Mouse (Mus musculus) v-Abl transformed pro-B cells (cell line): Measurements from ENCODE around the gene Wscd2.

ENCODE experiments used
- in situ Hi-C, 2 experiments: fragments of 400-800 bp; cut with MboI; formaldehyde crosslinking; loops; one replicate each; pipeline ENCODE4 v1.15.1; 2025; ENCODE audit not compliant: unreplicated experiment in 2 of 2

Wscd2 gene

DNA sequence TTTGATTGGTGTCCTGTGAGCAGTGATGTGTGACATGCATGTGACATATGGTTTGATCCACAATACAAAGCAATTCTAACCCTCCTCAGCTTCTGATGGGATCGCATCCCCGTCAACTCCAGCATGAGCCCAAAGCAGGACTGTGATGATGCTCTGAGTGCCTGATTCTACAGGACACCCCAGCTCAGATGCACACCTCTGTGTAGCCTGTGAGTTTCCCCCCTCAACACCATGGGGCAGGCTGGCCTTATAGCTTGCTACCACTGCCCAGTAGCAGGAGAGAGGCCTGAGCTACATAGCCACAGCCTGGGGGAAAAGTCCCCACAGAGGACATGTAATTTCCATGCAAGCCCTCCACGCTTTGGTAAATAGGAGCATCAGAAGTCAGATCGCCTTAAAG, 27.3 kb downstream of the Wscd2 start:
- in situ Hi-C loops: no loop called here

DNA sequence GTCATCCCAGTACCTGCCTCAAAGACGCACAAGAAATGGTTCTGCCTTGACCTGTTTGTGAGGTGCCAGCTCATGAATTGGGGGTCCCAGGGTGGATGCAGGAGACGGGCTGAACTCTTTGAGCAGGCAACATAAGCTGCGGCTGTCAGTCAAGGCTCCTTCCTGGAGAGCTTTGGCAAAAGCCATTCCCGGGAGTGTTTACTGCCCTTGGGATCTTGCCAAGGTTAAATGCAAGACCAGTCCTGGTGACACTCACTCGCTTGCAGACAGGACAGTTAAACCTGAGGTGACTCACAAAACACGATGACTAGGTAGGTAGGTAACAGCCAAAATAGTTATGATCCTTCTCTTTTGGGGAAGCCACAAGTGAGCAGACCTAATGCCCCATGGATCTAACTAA, 30.9 kb downstream of the Wscd2 start:
- in situ Hi-C loops: no loop called here

DNA sequence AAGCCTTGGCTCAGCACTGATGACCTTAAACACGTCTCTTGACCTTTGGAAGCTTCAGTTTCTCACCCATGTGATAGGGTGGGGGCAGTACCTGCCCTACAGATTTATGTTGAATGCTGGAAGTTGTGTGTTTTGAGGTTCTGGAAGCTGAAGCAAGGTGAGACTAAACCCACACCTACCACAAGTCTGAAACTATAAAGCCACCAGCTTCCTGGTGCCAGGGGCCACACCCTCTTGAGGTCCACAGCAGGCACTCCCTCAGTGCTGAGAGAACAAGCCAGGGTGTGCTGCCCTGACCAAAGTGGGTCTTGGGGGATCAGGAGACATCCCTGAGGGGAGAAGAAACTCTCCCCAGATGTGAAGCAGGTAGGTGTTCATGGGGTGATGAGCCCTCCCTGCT, 48.7 kb downstream of the Wscd2 start:
- in situ Hi-C loops: no loop called here

DNA sequence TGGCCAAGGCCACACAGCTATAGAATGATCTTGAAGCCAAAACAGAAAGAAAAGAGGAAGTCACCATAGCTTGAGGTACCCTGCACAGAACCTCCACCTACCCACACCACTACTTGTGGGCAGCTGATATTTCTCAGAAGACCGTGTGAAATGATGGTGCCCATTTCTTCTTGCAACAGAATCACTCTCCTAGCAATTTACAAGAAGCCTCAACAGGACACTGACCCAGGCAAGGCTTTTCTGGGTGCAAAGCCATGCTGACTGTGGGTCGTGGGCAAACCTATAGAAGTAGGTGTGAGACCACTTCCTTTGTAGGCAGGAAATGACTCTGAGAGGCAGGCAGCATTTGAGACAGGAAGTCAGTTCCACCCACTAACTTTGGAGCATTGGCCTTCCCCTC, 49.3 kb downstream of the Wscd2 start:
- in situ Hi-C loops: no loop called here

DNA sequence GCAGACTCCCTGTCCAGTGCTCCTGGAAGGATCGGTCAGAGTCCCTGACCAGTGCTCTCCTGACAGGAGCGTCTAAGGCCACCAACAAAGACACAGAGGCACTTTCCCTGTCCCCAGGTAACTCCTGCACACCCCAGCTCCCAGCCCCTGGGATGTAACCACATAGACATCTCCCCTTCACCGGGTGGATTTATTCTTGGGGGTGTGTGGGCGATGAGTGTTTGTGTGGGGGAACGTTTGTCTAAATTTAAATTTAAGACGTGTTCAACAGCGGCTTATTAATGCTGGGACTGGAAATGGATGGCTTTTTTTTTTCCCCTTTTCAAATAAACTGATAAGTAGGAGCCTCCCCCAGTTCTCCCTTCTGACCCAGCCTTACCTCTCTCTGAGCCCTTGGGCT, 49.7 kb downstream of the Wscd2 start:
- in situ Hi-C loops: no loop called here

DNA sequence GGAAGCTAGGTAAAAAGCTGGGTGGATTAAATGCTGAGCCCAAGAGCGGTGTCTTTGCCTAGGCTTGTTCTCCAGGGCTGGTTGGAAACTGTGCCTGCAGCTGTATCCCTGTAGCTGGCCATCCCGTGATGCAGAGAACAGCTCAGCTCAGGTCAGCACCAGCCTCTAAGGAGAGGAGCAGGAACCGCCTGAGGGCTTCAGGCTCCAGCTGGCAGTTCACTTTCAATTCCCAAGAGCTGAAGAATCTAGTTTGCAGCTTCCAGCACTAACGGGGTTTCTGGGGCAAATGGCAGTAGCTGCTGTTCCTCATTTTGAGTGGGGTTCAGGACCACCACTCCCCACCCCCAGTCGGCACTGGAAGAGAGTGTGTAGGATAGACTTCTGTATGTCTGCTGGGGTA, 51.1 kb downstream of the Wscd2 start:
- in situ Hi-C loops: no loop called here

DNA sequence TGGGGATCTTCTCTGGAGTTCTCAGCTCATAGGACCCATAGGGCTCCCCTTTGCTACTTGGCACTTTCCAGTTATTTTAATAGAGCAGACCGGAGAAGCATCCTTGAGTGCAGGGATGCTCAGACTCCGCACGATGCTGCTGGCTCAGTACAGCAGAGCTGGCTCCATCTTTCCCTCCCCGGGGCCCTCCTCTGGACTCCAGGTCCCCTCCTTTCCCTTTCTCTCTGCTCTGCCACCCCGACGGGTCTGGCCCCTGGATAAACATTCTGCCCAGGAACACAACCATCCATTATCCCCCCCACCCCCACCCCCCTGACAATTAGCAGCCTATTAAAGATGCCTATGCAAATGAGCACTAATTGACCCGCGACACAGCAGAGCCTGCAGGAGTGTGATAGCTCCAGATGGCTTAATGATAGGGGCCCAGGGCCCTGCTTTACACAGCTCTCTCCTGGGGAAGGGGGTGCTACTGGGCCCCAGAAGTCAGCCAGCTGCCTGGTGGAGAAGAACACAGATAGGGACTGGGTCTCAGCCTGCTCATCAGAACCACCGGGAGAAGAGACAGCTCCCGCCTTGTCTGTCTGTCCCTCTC, 52.8 kb downstream of the Wscd2 start:
- in situ Hi-C loops: no loop called here

DNA sequence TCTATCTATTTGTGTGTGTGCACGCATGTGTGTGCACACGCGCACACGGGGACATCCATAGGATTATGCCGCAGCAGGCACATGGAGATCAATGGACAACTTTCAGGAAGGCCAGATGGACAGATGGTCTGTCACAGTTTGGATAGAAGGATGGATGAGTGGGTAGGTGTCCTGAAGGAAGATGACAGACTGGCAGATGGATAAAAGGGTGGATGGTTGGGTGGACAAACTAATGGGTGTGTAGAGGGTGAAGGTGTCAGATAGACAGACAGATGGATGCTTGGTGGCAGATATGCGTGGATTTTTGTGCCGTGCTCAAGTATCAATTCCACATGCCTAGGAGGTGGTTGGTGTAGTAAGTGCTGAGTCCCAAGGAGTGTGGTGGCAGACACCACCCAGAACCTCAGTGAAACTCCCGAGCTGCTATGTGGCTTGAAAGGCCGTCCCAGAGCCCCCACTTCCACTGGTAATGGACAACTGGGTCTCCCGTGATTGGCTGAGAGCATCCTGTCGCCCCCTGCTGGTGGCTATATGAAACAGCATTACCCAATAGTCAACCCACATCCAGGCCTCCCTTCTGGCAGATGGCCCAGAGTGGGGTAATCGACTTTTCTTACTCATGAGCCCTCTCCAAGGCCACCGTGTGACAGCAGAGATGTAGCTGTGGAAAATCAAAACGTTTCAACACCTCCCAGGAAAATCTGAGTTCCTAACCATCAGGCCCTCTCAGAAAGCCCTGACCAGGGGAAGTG, 58.0 kb downstream of the Wscd2 start:
- in situ Hi-C loops: no loop called here

DNA sequence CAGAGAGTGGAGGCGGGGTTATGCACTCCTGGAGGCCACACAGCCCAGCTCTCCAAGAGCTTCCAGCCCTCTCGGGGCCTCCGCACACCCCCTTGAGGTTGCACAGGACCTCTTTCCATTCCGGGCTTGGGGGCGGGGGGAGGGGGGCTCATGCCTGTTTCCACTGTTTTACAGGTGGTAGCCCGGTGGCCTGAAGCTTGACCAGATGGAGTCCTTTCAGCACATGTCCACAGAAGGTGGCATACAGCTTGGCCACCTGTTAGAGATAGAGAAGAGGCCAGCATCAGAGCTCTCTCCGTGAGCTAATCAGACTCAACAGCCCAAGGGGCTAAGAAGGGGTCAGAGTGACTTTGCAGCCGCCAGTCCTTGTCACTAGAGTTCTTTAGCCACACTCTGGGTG, 60.1 kb downstream of the Wscd2 start:
- in situ Hi-C loops: no loop called here

DNA sequence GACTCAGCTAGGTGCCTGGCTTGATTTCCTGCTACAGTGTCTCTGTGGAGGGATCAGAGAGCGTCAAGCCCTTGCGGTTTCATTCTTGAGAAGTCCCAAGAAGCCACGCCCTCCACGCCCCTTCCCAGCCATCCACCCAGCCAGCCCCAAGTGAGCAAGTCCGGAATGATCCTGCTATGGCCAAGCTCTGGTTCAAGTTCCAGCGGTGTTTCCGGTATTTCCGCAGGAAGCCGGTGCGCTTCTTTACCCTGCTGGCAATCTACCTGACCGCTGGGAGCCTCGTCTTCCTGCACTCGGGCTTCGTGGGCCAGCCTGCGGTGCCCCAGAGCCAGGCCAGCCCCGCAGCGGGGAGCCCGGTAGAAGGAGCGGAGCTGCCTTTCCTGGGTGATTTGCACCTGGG, 60.6 kb downstream of the Wscd2 start:
- in situ Hi-C loops: no loop called here

DNA sequence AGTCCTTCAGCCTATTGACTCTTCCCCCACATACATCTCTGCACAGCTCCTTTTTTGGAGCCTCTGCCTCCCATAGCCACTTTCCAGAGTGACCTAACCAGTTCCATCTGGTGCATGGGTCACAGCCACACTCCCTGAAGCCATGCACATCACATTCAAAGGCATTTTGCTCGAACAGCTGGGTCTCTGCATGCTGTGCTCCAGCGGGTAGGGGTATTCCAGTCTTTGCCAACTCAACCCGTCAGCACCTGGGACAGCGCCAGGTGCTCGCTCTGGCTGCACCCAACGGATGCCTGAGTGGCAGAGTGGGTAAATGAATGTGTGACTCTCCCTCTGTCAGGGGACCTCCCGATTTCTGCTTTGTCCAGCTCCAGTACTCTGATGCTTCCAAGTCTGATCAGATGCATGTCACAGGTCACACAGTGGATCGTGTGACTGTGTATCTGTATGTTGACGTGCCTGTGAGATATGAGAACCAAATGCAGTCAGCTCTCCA, 63.3 kb downstream of the Wscd2 start:
- in situ Hi-C loops: no loop called here

DNA sequence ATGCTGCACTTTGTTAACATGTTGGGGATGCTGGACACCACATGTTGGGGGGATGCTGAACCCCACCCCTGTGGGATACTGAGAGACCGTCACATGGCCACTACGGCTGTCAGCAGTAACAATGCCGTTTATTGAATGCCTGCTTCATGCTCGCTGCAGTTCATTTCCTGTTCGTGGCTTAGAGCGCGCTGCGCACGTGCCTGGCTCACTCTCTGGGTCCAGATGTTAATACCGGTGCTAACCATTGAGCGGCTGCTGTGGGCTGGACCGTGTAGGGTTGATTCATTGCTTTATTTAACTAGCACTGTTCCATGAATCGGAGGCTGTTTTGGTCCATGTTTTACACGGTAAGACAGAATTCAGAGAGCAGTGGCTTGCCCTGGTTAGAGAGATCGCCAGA, 64.0 kb downstream of the Wscd2 start:
- in situ Hi-C loops: no loop called here

DNA sequence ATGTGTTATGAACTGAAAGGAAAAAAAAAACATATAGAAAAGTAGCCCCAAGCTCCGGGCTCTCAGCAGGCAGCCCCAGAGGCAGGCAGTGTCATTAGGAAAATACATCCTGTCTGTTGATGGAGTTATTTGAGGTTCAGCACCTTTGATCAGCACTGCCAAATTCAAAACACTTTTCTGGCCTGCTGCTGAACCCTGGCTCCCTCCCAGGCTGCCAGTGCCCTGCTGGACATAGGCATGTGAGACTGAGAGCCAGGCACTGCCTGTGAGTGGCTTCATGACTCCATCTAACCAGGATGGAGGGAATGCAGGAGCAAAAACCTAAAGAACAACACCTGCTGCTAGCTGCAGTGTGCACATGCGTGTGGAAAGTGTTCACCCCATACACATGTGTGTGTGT, 64.4 kb downstream of the Wscd2 start:
- in situ Hi-C loops: no loop called here

DNA sequence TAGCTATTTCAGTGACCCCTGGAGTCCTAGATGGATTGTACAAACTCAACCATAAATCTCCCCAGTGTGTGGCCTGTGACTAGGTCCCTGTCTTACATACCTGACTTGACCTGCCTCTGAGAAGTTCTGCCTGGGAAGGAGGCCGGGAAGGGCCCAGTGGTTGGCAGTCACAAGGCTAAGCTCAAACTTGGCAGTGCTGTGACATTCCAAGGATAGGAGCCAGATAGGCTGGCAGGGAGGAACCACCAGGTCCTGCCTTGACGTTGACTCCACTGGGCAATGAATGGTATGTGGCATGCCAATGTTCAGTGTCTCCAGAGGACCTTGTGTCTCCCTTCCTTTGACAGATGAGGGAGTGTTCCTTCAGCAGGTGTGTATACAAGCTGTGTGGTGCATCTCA, 65.6 kb downstream of the Wscd2 start:
- in situ Hi-C loops: no loop called here

DNA sequence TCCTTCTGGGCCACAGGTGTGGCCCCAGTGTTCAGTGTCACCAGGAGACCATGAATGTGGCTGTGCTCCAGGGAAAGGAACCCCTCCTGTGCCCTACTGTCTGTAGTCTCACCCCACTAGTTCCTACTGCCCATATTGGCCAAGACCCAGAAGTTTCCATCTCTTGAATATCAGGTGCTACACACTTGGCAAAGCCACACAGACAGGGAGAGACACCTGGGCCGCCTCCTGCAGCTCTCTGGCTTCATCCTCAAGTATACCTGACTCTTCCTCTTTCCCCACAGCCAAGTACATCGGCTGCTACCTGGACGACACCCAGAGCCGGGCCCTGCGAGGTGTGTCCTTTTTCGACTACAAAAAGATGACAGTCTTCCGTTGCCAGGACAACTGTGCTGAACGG, 67.9 kb downstream of the Wscd2 start:
- in situ Hi-C loops: no loop called here

DNA sequence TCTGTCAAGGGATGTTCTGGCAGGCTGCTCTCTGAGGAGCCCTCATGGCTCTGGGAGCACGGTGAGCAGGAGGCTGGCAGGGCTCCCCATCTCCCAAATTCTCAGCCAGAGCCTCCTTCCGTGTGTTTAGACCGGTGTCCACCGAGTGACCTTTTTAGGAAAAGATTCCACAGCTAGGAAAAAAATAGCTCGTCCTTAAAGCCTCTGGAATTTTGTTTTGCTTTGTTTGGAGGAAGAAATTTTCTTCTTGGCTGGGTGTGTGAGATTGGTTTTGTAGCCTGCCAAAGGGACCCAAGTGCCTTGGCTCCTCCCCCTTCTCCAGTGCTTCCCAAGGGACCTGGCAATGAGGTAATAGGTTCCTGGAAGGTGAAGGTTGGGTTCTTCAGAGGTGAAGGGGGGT, 69.5 kb downstream of the Wscd2 start:
- in situ Hi-C loops: no loop called here

DNA sequence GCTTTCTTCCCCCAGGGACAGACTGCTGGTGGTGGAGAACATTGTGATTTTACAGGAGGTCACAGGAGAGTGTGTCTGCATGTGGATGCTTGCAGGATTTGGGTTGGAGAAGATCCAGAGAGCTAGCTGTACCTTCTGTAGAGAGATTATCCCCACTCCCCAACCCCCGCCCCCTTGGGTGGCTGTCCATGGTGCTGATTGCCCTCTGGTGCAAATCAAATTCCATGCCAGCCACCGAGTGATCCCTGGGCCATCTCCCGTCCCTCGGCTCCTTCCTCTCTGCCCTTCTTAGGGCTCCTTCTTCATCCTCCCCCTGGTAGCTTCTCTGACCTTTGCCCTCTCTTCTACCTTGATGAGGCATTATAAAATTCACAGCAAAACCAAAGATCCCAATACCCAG, 74.3 kb downstream of the Wscd2 start:
- in situ Hi-C loops: no loop called here

DNA sequence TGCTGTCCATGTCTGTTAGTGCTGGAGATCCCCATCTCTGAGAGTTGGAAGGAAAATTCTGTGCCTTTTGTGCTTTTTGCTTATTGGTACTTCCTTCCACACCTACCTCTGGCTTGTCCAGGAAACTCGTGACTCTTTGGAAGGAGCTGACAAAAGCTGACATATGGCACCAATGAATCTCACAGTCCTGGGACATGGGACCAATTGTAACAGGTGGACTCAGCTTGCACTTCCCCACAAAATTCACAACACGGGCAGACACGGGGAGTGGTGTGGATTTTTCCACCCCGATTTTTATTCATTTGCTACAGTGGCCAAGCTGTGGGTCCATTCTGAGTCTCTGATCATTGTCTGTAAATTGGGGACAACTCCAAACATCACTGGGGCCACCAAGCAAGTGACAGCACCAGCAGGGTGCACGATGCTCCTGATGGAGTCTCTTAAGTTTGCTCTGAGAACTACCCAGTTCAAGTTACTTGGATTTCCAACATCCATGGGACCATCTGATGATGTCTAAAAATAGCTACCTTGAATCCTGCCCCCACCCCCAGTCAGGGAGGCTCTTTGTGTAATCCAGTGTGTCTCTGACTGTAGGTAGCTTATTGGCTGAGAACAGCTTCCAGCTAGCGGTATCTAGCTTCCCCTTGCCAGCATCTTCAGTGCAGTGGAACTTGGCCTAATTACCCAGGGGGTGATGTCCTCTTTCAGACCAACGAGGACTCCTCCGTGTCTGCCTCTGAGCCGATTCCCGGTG, 75.1 kb downstream of the Wscd2 start:
- in situ Hi-C loops: no loop called here

DNA sequence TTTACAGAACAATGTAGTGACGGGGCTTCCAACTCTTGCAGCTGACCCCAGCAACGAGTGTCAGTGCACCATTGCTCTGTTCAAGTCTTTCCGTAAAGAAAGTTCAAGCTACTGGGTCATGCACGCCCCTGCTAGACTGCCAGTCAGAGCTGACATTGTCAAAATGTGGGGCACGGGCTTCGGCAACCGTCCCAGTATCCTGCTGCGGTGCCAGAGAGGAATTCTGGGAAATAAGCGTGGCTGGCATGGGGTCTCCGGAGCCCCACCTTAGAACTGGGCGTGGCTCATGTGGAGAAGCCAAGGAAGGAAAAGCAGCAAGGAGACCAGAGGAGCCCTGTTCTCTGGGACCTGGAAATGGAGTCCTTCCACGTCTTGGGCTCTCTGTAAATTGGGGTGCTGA, 75.7 kb downstream of the Wscd2 start:
- in situ Hi-C loops: no loop called here

DNA sequence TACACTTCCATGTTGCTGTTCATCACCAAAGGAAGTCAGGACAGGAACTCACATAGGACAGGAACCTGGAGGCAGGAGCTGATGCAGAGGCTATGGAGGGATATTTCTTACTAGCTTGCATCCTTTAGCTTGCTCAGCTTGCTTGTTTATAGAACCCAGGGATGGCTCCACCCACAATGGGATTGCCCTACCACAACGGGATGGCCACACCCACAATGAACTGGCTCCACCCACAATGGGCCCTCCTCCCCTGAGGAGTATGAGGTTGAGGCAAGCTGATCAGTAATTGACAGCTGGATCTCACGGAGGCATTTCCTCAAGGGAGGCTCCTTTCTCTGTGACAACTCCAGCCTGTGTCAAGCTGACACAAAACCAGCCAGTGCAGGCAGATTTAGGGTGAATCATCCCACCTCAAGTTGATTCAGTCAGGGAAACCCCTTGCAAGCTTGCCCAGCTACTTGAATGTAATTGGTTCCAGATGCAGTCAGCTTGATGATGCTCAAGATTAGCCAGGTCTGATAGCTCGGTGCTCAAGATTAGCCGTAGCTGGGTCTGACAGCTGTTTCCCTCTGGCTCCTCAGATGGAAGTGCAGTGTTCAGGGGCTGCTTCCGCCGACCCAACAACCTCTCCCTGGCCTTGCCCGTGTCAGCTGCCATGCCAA, 80.1 kb downstream of the Wscd2 start:
- in situ Hi-C loops: no loop called here

DNA sequence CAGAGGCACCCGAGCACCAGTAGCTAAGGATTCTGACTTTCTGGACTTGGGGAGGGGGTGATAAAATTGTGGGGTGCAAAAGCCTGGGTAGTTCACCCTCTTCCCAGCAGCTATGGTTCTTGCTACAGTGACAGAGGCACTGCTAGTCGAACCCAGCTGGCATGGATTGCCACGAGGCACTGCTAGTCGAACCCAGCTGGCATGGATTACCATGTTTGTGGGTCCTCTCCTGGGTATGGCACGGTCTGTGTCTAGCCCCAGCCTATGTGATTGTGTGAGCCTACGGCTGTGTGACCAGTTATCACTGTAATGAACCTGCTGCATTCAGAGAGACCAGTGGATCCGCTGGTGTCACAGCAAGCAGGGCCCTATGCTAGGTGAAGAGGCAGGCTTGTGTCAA, 87.4 kb downstream of the Wscd2 start:
- in situ Hi-C loops: no loop called here
